Mouse (Mus musculus) kidney, embryonic 15.5 days (tissue): ENCODE data around the gene Cdh4. TPM values are rescaled to one million over a fixed set of nuclear protein-coding genes. Genes with fewer than 3 reads are reported as not detected.

Experiments used
- ATAC-seq: fragments of 200-750 bp; cut with Nextera tagmentation; replicated peaks from 2 replicates; pipeline ENCODE4 v1.8.0; 2017; ENCODE audit warnings: moderate TSS enrichment; ENCODE audit not compliant: low FRiP score
- H3K27ac ChIP-seq: fragments of 300-500 bp; sonication (generic); 2 replicates; pipeline ENCODE4 v1.5.1; 2015; ENCODE audit warnings: mild to moderate bottlenecking, inconsistent platforms
- H3K27me3 ChIP-seq: fragments of 300-500 bp; sonication (generic); 2 replicates; pipeline ENCODE4 v1.6.1; 2015; ENCODE audit warnings: inconsistent platforms
- H3K36me3 ChIP-seq: fragments of 300-500 bp; sonication (generic); 2 replicates; pipeline ENCODE4 v1.6.1; 2015; ENCODE audit warnings: inconsistent platforms
- H3K4me1 ChIP-seq: fragments of 300-500 bp; sonication (generic); 2 replicates; pipeline ENCODE4 v1.6.1; 2015; ENCODE audit warnings: inconsistent platforms
- H3K4me2 ChIP-seq: fragments of 300-500 bp; sonication (generic); 2 replicates; pipeline ENCODE4 v1.6.1; 2015; ENCODE audit warnings: moderate library complexity, mild to moderate bottlenecking, inconsistent platforms
- H3K4me3 ChIP-seq: fragments of 300-500 bp; sonication (generic); replicated peaks from 2 replicates; pipeline ENCODE4 v1.5.1; 2015; ENCODE audit warnings: mild to moderate bottlenecking, inconsistent platforms
- H3K9ac ChIP-seq: fragments of 300-500 bp; sonication (generic); 2 replicates; pipeline ENCODE4 v1.6.1; 2015; ENCODE audit warnings: mild to moderate bottlenecking, inconsistent platforms
- H3K9me3 ChIP-seq: fragments of 300-500 bp; sonication (generic); replicated peaks from 2 replicates; pipeline ENCODE4 v1.6.1; 2016; ENCODE audit warnings: inconsistent platforms
- WGBS: fragments of 180-500 bp; shearing (Covaris S2); methylation state at CpG from one replicate; pipeline ENCODE4 v1.1.7; 2015; ENCODE audit warnings: mixed read lengths; 5-methylcytosine and 5-hydroxymethylcytosine counted together
- polyA plus RNA-seq: library from polyadenylated mRNA; unstranded; fragments of >200 nt; fragmentation: Nextera tagmentation; extraction: Ambion mirVana; gene quantifications from 2 replicates; pipeline ENCODE4 v1.2.1, GENCODE M21; 2015

The Cdh4 gene
- polyA plus RNA-seq, 1 experiment from 2014 or later, result 23.2 TPM

- Histone ChIP-seq H3K4me3 (no peak overlapping the region), H3K4me1 (no peaks in the 10 kb centered on the region), H3K4me2 (no peak overlapping the region), H3K36me3 (no peaks in the 10 kb centered on the region), H3K27me3 (no peaks in the 10 kb centered on the region), H3K9ac (no peak overlapping the region), H3K27ac (no peak overlapping the region), H3K9me3 (no peaks in the 10 kb centered on the region)
- WGBS, result 74% methylated on average over 5 of the region's 5 CpGs
- no peak for ATAC-seq
Measured at GRCm38 (mm10) chr2:179480800-179481200, 38.6 kb downstream of the Cdh4 start.

GRCm38 (mm10) chr2:179481363-179481762, 39.1 kb downstream of the Cdh4 start:
- Histone ChIP-seq H3K27me3 (no peaks in the 10 kb centered on the region), H3K4me1 (no peaks in the 10 kb centered on the region), H3K4me2 (no peak overlapping the region), H3K4me3 (no peak overlapping the region), H3K36me3 (no peaks in the 10 kb centered on the region), H3K9me3 (no peaks in the 10 kb centered on the region), H3K9ac (no peak overlapping the region), H3K27ac (no peak overlapping the region)
- WGBS, result 84% methylated on average over 10 of the region's 10 CpGs
- ATAC-seq, result no peak

- H3K4me1 ChIP-seq, result peaks cover 1% of the 10 kb centered on the region; the same call in 1 of the 2 replicates
- H3K36me3 ChIP-seq, result no peaks in the 10 kb centered on the region
- WGBS, result 61% methylated on average over 21 of the region's 21 CpGs
- no peak overlapping the region for H3K27ac ChIP-seq
- no peak overlapping the region for H3K9ac ChIP-seq
- ATAC-seq, result no peak
- no peaks in the 10 kb centered on the region for H3K27me3 ChIP-seq
- no peak overlapping the region for H3K4me3 ChIP-seq
- no peak overlapping the region for H3K4me2 ChIP-seq
- no peaks in the 10 kb centered on the region for H3K9me3 ChIP-seq
Measured at GRCm38 (mm10) chr2:179488526-179489139, 46.4 kb downstream of the Cdh4 start.

- no peaks in the 10 kb centered on the region for H3K36me3 ChIP-seq
- H3K27me3 ChIP-seq, result no peaks in the 10 kb centered on the region
- no peaks in the 10 kb centered on the region for H3K9me3 ChIP-seq
- peaks cover 5% of the 10 kb centered on the region; the same call in 1 of the 2 replicates for H3K4me1 ChIP-seq
- 67% methylated on average over 11 of the region's 11 CpGs for WGBS
- H3K9ac ChIP-seq, result no peak overlapping the region
- H3K27ac ChIP-seq, result no peak overlapping the region
- no peak for ATAC-seq
- H3K4me3 ChIP-seq, result no peak overlapping the region
- no peak overlapping the region for H3K4me2 ChIP-seq
Measured at GRCm38 (mm10) chr2:179491891-179492290, 49.7 kb downstream of the Cdh4 start.

GRCm38 (mm10) chr2:179494276-179494675, 52.0 kb downstream of the Cdh4 start:
- no peaks in the 10 kb centered on the region for H3K36me3 ChIP-seq
- no peaks in the 10 kb centered on the region for H3K27me3 ChIP-seq
- no peak overlapping the region for H3K9ac ChIP-seq
- WGBS, result 92% methylated on average over 1 of the region's 1 CpGs
- H3K4me3 ChIP-seq, result no peak overlapping the region
- peaks cover 5% of the 10 kb centered on the region; the same call in 1 of the 2 replicates for H3K4me1 ChIP-seq
- no peak overlapping the region for H3K4me2 ChIP-seq
- H3K27ac ChIP-seq, result no peak overlapping the region
- no peak; the same call in 1 of the 2 replicates for ATAC-seq
- no peaks in the 10 kb centered on the region for H3K9me3 ChIP-seq

- H3K4me2 ChIP-seq, result no peak overlapping the region
- H3K36me3 ChIP-seq, result no peaks in the 10 kb centered on the region
- 90% methylated on average over 16 of the region's 16 CpGs for WGBS
- peaks cover 7% of the 10 kb centered on the region; the same call in 1 of the 2 replicates for H3K4me1 ChIP-seq
- H3K4me3 ChIP-seq, result no peak overlapping the region
- no peaks in the 10 kb centered on the region for H3K9me3 ChIP-seq
- no peak overlapping the region for H3K27ac ChIP-seq
- no peaks in the 10 kb centered on the region for H3K27me3 ChIP-seq
- no peak for ATAC-seq
- H3K9ac ChIP-seq, result no peak overlapping the region
Measured at GRCm38 (mm10) chr2:179510439-179510838, 68.2 kb downstream of the Cdh4 start.

GRCm38 (mm10) chr2:179516559-179516958, 74.3 kb downstream of the Cdh4 start:
- no peaks in the 10 kb centered on the region for H3K36me3 ChIP-seq
- 60% methylated on average over 9 of the region's 9 CpGs for WGBS
- no peak overlapping the region for H3K9ac ChIP-seq
- H3K27me3 ChIP-seq, result no peaks in the 10 kb centered on the region
- no peak for ATAC-seq
- no peak overlapping the region for H3K27ac ChIP-seq
- no peak overlapping the region for H3K4me2 ChIP-seq
- peaks cover 29% of the 10 kb centered on the region; the same call in 1 of the 2 replicates for H3K4me1 ChIP-seq
- no peak overlapping the region for H3K4me3 ChIP-seq
- H3K9me3 ChIP-seq, result no peaks in the 10 kb centered on the region

GRCm38 (mm10) chr2:179518456-179519032, 76.3 kb downstream of the Cdh4 start:
- Histone ChIP-seq H3K36me3 (no peaks in the 10 kb centered on the region), H3K4me3 (no peak overlapping the region), H3K4me1 (peaks cover 42% of the 10 kb centered on the region), H3K4me2 (no peak overlapping the region), H3K9me3 (no peaks in the 10 kb centered on the region), H3K9ac (no peak overlapping the region), H3K27ac (no peak overlapping the region), H3K27me3 (no peaks in the 10 kb centered on the region)
- no peak for ATAC-seq
- 36% methylated on average over 14 of the region's 14 CpGs for WGBS

- no peaks in the 10 kb centered on the region for H3K9me3 ChIP-seq
- H3K27ac ChIP-seq, result no peak overlapping the region
- no peaks in the 10 kb centered on the region for H3K27me3 ChIP-seq
- H3K36me3 ChIP-seq, result no peaks in the 10 kb centered on the region
- no peak for ATAC-seq
- no peak overlapping the region for H3K9ac ChIP-seq
- no peak overlapping the region for H3K4me3 ChIP-seq
- no peak overlapping the region for H3K4me2 ChIP-seq
- peaks cover 45% of the 10 kb centered on the region for H3K4me1 ChIP-seq
- 89% methylated on average over 7 of the region's 7 CpGs for WGBS
Measured at GRCm38 (mm10) chr2:179519161-179519560, 76.9 kb downstream of the Cdh4 start.

- Histone ChIP-seq H3K4me1 (peaks cover 45% of the 10 kb centered on the region), H3K4me2 (no peak overlapping the region), H3K4me3 (no peak overlapping the region), H3K9ac (no peak overlapping the region), H3K36me3 (no peaks in the 10 kb centered on the region), H3K27ac (no peak overlapping the region), H3K27me3 (no peaks in the 10 kb centered on the region), H3K9me3 (no peaks in the 10 kb centered on the region)
- 33% methylated on average over 7 of the region's 7 CpGs for WGBS
- peak; percentile 47; the same call in 1 of the 2 replicates for ATAC-seq
Measured at GRCm38 (mm10) chr2:179519931-179520330, 77.7 kb downstream of the Cdh4 start.

GRCm38 (mm10) chr2:179520941-179521340, 78.7 kb downstream of the Cdh4 start:
- H3K4me1 ChIP-seq, result peaks cover 45% of the 10 kb centered on the region
- H3K36me3 ChIP-seq, result no peaks in the 10 kb centered on the region
- H3K4me2 ChIP-seq, result no peak overlapping the region
- H3K27me3 ChIP-seq, result no peaks in the 10 kb centered on the region
- no peak overlapping the region for H3K27ac ChIP-seq
- no peak overlapping the region for H3K4me3 ChIP-seq
- ATAC-seq, result no peak
- H3K9ac ChIP-seq, result no peak overlapping the region
- H3K9me3 ChIP-seq, result no peaks in the 10 kb centered on the region
- 76% methylated on average over 6 of the region's 6 CpGs for WGBS

GRCm38 (mm10) chr2:179521444-179521843, 79.2 kb downstream of the Cdh4 start:
- H3K4me3 ChIP-seq, result no peak overlapping the region
- H3K4me2 ChIP-seq, result no peak overlapping the region
- H3K27me3 ChIP-seq, result no peaks in the 10 kb centered on the region
- peaks cover 45% of the 10 kb centered on the region for H3K4me1 ChIP-seq
- H3K9me3 ChIP-seq, result no peaks in the 10 kb centered on the region
- no peaks in the 10 kb centered on the region for H3K36me3 ChIP-seq
- H3K27ac ChIP-seq, result no peak overlapping the region
- WGBS, result 62% methylated on average over 5 of the region's 5 CpGs
- H3K9ac ChIP-seq, result no peak overlapping the region
- no peak for ATAC-seq
